Mouse (Mus musculus) midbrain, embryonic 11.5 days (tissue): ENCODE data around the gene Pxmp4. TPM values are rescaled to one million over a fixed set of nuclear protein-coding genes. Genes with fewer than 3 reads are reported as not detected.
A peak's percentile ranks its signal among the peaks of the same experiment; 100 is the strongest.

Experiments
- ATAC-seq: fragments of 200-750 bp; cut with Nextera tagmentation; 2 replicates; pipeline ENCODE4 v1.8.0; 2017; ENCODE audit warnings: moderate TSS enrichment, moderate library complexity; ENCODE audit not compliant: low FRiP score
- DNase-seq: peaks from one replicate; pipeline ENCODE4 v3.0.0; 2015; ENCODE audit warnings: low spot score; ENCODE audit errors: missing footprints
- H3K27ac ChIP-seq: fragments of 300-500 bp; sonication (generic); 2 replicates; pipeline ENCODE4 v1.5.1; 2014; ENCODE audit warnings: low read depth, low read length
- H3K27me3 ChIP-seq: fragments of 300-500 bp; sonication (generic); 2 replicates; pipeline ENCODE4 v1.6.1; 2014; ENCODE audit warnings: mild to moderate bottlenecking, low read length, moderate library complexity, mixed read lengths; ENCODE audit not compliant: control insufficient read depth, insufficient read depth
- H3K36me3 ChIP-seq: fragments of 300-500 bp; sonication (generic); 2 replicates; pipeline ENCODE4 v1.6.1; 2014; ENCODE audit warnings: mild to moderate bottlenecking, low read length, moderate library complexity, mixed read lengths; ENCODE audit not compliant: control insufficient read depth, insufficient read depth
- H3K4me1 ChIP-seq: fragments of 300-500 bp; sonication (generic); 2 replicates; pipeline ENCODE4 v1.6.1; 2014; ENCODE audit warnings: low read length; ENCODE audit not compliant: control insufficient read depth, insufficient read depth
- H3K4me2 ChIP-seq: fragments of 300-500 bp; sonication (generic); 2 replicates; pipeline ENCODE4 v1.6.1; 2014; ENCODE audit warnings: mild to moderate bottlenecking, moderate library complexity
- H3K4me3 ChIP-seq: fragments of 300-500 bp; sonication (generic); 2 replicates; pipeline ENCODE4 v1.5.1; 2014; ENCODE audit warnings: low read depth, low read length
- H3K9ac ChIP-seq: fragments of 300-500 bp; sonication (generic); 2 replicates; pipeline ENCODE4 v1.6.1; 2014; ENCODE audit warnings: low read length
- H3K9me3 ChIP-seq: fragments of 300-500 bp; sonication (generic); 2 replicates; pipeline ENCODE4 v1.6.1; 2016; ENCODE audit warnings: low read length; ENCODE audit not compliant: control insufficient read depth
- WGBS: fragments of 180-500 bp; shearing (Covaris S2); extraction: QIAGEN DNeasy Blood & Tissue Kit; methylation state at CpG from one replicate; pipeline ENCODE4 v1.1.7; 2014; 5-methylcytosine and 5-hydroxymethylcytosine counted together
- polyA plus RNA-seq: library from polyadenylated mRNA; unstranded; fragments of >200 nt; fragmentation: Nextera tagmentation; extraction: Ambion mirVana; gene quantifications from 2 replicates; pipeline ENCODE4 v1.2.1, GENCODE M21; 2014

Gene Pxmp4
- polyA plus RNA-seq, 1 experiment from 2014 or later: 14.1 TPM

GRCm38 (mm10) chr2:154557184-154557832 lies 46.2 kb downstream of the Pxmp4 start:
- H3K9ac ChIP-seq: no peak overlapping the region
- no peak overlapping the region for H3K27ac ChIP-seq
- ATAC-seq (no peak), DNase-seq (no peak)
- H3K4me3 ChIP-seq: no peak overlapping the region
- peaks cover 14% of the 10 kb centered on the region for H3K4me1 ChIP-seq
- H3K4me2 ChIP-seq: no peak overlapping the region
- peaks cover 10% of the 10 kb centered on the region for H3K36me3 ChIP-seq
- no peaks in the 10 kb centered on the region; the same call in 1 of the 2 replicates for H3K27me3 ChIP-seq
- H3K9me3 ChIP-seq: no peaks in the 10 kb centered on the region
- 57% methylated on average over 5 of the region's 5 CpGs for WGBS

DNA sequence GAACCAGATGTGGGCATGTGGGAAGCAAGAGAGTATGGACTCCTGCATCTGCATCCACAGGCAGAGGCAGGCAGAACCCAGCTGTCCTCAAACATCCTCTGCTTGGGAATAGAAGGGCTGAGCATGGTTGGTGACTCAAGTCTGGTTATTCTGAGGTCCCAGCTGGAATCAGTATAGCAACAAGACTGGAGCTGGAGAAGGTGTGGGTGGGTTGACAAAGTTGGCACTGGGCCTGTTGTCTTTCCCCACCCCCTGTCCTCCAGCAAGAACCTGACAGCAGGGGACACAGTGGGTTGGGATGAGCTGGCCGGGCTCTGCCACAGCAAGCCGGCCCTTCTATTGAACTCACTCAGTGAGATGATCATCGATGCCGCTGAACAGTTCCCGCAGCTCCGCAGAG lies 48.3 kb downstream of the Pxmp4 start:
- peaks cover 17% of the 10 kb centered on the region for H3K27me3 ChIP-seq
- ATAC-seq (no peak), DNase-seq (no peak)
- peaks cover 3% of the 10 kb centered on the region; the same call in 1 of the 2 replicates for H3K36me3 ChIP-seq
- no peak overlapping the region for H3K4me2 ChIP-seq
- 83% methylated on average over 6 of the region's 6 CpGs for WGBS
- H3K4me1 ChIP-seq: peaks cover 18% of the 10 kb centered on the region
- no peaks in the 10 kb centered on the region for H3K9me3 ChIP-seq
- no peak overlapping the region for H3K27ac ChIP-seq
- no peak overlapping the region for H3K9ac ChIP-seq
- H3K4me3 ChIP-seq: no peak overlapping the region

GRCm38 (mm10) chr2:154552424-154552907 lies 51.0 kb downstream of the Pxmp4 start:
- peaks cover 3% of the 10 kb centered on the region; the same call in 1 of the 2 replicates for H3K36me3 ChIP-seq
- H3K9ac ChIP-seq: 0 out of 2 replicates have a peak overlapping the region, but pooled peaks have one; percentile 14
- 31% methylated on average over 27 of the region's 27 CpGs for WGBS
- peak overlapping the region; percentile 22; the same call in 1 of the 2 replicates for H3K4me2 ChIP-seq
- H3K9me3 ChIP-seq: no peaks in the 10 kb centered on the region
- peak; percentile 89 for DNase-seq
- peak; percentile 14; the same call in 1 of the 2 replicates for ATAC-seq
- H3K27ac ChIP-seq: no peak overlapping the region
- peaks cover 16% of the 10 kb centered on the region for H3K4me1 ChIP-seq
- peaks cover 20% of the 10 kb centered on the region for H3K27me3 ChIP-seq
- no peak overlapping the region for H3K4me3 ChIP-seq

DNA sequence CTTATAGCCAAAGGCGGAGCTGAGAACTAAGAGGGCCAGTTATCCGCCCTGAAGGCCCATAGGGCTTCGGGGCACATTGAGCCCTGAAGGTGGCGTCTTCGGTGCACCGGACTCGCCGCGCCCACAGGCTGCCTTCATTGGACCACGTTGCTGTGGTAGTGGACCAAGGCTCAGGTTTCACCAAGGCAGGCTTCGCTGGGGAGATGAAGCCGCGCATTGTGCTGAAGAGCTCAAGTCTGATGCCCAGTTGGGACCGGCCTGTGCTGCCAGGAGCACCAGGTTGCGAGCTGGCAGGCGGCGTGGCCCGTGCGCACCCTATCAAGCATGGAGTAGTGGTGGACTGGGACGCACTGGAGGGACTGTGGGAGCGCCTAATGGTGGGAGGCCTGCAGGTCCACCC lies 51.6 kb downstream of the Pxmp4 start:
- DNase-seq: no peak
- Histone ChIP-seq H3K27ac (no peak overlapping the region), H3K36me3 (peaks cover 3% of the 10 kb centered on the region; the same call in 1 of the 2 replicates), H3K9me3 (no peaks in the 10 kb centered on the region), H3K9ac (0 out of 2 replicates have a peak overlapping the region, but pooled peaks have one; percentile 14), H3K4me1 (peaks cover 15% of the 10 kb centered on the region), H3K4me3 (no peak overlapping the region), H3K27me3 (peaks cover 20% of the 10 kb centered on the region), H3K4me2 (peak overlapping the region; percentile 22; the same call in 1 of the 2 replicates)
- 0 out of 2 replicates have a peak, but pooled peaks have one; percentile 2 for ATAC-seq
- 32% methylated on average over 21 of the region's 21 CpGs for WGBS

DNA sequence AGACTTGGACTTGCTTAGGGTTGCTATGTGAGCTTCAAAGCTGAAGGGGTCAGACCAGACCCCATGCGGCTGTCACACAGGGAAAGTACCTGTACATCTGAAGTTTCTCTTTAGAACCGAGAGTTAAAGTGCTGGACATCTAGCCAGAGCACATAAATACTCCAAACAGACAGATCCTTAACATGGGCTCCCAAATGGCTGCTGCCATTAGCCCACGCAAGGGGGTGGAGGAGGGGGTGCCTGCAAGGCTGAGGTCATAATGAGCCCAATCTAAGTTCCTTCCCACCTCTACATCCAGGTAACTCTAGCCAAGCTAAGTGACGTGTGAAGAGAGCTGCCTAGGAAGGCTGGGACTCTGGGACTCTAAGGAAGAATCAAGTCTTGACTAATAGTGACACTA lies 52.0 kb downstream of the Pxmp4 start, which contains the start of gene Actl10:
Actl10 (plus strand) TSS at position 301 of the 400 bp plus-strand sequence.
- no peak within 1 kb of the TSS for H3K4me3 ChIP-seq
- peaks cover 15% of the 10 kb centered on the region for H3K4me1 ChIP-seq
- 83% methylated on average over 4 of the region's 4 CpGs for WGBS
- peaks cover 3% of the 10 kb centered on the region; the same call in 1 of the 2 replicates for H3K36me3 ChIP-seq
- peaks cover 20% of the 10 kb centered on the region for H3K27me3 ChIP-seq
- no peaks in the 10 kb centered on the region for H3K9me3 ChIP-seq
- H3K4me2 ChIP-seq: peak within 1 kb of the TSS; percentile 22; the same call in 1 of the 2 replicates
- no peak for ATAC-seq
- 0 out of 2 replicates have a peak within 1 kb of the TSS, but pooled peaks have one; percentile 14 for H3K9ac ChIP-seq
- H3K27ac ChIP-seq: no peak within 1 kb of the TSS
- DNase-seq: no peak

GRCm38 (mm10) chr2:154550937-154551336 lies 52.6 kb downstream of the Pxmp4 start:
- H3K4me3 ChIP-seq: no peak overlapping the region
- H3K27me3 ChIP-seq: peaks cover 20% of the 10 kb centered on the region
- peaks cover 15% of the 10 kb centered on the region for H3K4me1 ChIP-seq
- no peak overlapping the region for H3K9ac ChIP-seq
- no peak overlapping the region for H3K27ac ChIP-seq
- 82% methylated on average over 2 of the region's 2 CpGs for WGBS
- H3K4me2 ChIP-seq: no peak overlapping the region
- DNase-seq: no peak
- ATAC-seq: no peak
- H3K9me3 ChIP-seq: no peaks in the 10 kb centered on the region
- peaks cover 3% of the 10 kb centered on the region; the same call in 1 of the 2 replicates for H3K36me3 ChIP-seq

DNA sequence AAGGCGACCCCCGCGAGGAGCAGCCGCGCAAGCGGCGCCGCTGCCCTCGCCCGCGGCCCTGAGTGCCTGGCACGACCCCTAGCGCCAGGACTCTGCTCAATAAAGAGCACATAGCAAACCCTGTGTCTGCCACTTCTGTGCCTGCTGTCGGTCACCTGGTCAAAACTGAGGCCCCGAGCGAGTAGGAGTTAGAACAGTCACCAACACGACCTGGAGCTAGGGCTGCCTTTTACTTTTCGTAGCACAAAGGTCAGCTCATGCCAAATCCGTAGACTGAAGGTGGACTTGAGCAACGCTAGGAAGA lies 53.7 kb downstream of the Pxmp4 start:
- H3K4me3 ChIP-seq: peak overlapping the region; percentile 32; the same call in 1 of the 2 replicates
- ATAC-seq (no peak), DNase-seq (no peak)
- WGBS: 17% methylated on average over 20 of the region's 20 CpGs
- H3K9ac ChIP-seq: no peak overlapping the region
- peaks cover 20% of the 10 kb centered on the region for H3K27me3 ChIP-seq
- H3K27ac ChIP-seq: no peak overlapping the region
- H3K9me3 ChIP-seq: no peaks in the 10 kb centered on the region
- peak overlapping the region; percentile 75 for H3K4me2 ChIP-seq
- H3K4me1 ChIP-seq: peaks cover 15% of the 10 kb centered on the region
- peaks cover 3% of the 10 kb centered on the region; the same call in 1 of the 2 replicates for H3K36me3 ChIP-seq

DNA sequence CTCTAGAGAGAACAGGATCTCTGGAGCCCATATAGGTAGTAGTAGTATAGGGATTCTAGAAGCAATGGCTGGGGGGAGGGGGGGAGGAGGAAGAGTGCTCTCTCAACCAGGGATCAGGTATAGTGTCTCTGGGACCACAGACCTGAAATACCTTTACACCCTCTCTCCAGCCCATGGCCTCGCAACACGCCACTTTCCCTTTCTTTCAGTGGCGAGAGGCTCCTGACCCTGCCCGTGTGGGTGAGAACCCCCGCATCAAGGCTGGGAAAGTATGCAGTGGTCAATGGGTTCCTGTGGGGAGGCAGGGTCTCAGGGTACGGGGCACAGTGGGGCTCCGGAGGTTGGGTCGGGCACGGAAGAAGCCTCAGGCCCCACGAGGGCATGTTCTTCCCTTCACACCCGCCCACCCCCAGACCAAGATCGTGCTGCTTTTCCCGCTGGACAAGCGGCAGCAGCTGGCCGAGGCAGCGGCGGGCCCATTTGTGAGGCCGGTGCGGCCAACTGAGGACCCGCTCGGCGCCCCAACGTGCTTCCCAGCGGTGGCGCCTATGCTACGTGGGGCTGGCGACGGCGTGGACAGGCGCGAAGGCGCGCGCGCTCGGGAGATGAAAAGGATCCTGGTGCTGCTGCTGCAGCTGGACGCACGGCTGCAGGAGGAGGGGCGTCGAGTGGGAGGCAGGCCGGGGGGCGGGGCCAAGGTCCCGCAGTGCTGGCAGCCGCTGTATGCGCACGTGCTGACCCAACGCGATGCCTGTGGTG lies 54.2 kb downstream of the Pxmp4 start:
- H3K4me2 ChIP-seq: peak overlapping the region; percentile 75
- WGBS: 2% methylated on average over 48 of the region's 48 CpGs
- H3K36me3 ChIP-seq: peaks cover 3% of the 10 kb centered on the region; the same call in 1 of the 2 replicates
- H3K9ac ChIP-seq: peak overlapping the region; percentile 57
- peak; percentile 86 for ATAC-seq
- peaks cover 20% of the 10 kb centered on the region for H3K27me3 ChIP-seq
- DNase-seq: peak; percentile 93
- H3K4me1 ChIP-seq: peaks cover 15% of the 10 kb centered on the region
- H3K4me3 ChIP-seq: peak overlapping the region; percentile 32
- no peak overlapping the region for H3K27ac ChIP-seq
- H3K9me3 ChIP-seq: no peaks in the 10 kb centered on the region
